Mouse (Mus musculus): Measurements from ENCODE around the gene Gm20388. TPM values are rescaled to one million over a fixed set of nuclear protein-coding genes. Genes with fewer than 3 reads are reported as not detected.

Gm20388 gene
- polyA plus RNA-seq, 2 experiments: 8.5 TPM; not detected in 1

DNA sequence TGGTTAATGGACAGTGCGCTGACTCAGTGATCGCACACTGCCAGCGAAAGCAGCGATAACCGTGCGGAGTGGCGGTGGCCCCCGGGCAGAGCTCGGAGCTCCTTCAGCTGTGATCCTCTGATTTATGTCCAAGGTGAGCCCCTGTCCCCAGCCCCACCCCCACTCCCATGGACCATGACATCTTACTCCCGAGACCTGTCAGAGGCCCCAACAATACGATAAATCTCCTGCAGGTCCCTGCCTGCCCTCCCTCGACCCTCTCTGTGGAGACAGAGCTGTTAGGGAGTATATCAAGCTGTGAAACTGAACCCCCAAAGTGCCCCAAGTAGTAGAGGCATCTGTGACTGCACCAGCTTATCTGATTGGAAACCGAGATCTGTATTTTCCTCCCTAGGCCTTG is 1435.5 kb downstream of the Gm20388 start:
- Histone ChIP-seq H3K4me2 (ENCODE audit: low read depth) (no peak overlapping the region), H3K27ac (no peak overlapping the region), H3K4me3 (ENCODE audit: insufficient read depth in 1 of 2, low read depth in 2 of 2, low read length in 2 of 2) (no peak overlapping the region), H3K4me1 (replicated peaks; ENCODE audit: control insufficient read depth in 2 of 2, insufficient read depth in 2 of 2, low read length in 1 of 2) (peaks cover 0 to 2% of the 10 kb centered on the region in 2 experiments; a peak in 1 of 4 replicates), H3K9me3 (ENCODE audit: control insufficient read depth, low read length) (no peaks in the 10 kb centered on the region), H3K27me3 (ENCODE audit: control insufficient read depth, insufficient read depth, low read length) (no peaks in the 10 kb centered on the region), H3K36me3 (replicated peaks; ENCODE audit: control insufficient read depth, insufficient read depth, low read depth) (no peaks in the 10 kb centered on the region), H3K9ac (replicated peaks) (no peak overlapping the region)
- WGBS (ENCODE audit: insufficient replicate concordance): 75% methylated on average over 13 of the region's 13 CpGs
- DNase-seq (ENCODE audit: low read depth in 3 of 3, low spot score in 3 of 3) (no peak), ATAC-seq (ENCODE audit: insufficient read depth) (no peak)
- TF ChIP-seq EP300 (IDR thresholded peaks at IDR 0.05; ENCODE audit: low read depth) (no peak), CTCF (IDR thresholded peaks at IDR 0.05; ENCODE audit: low read depth) (no peak)

DNA sequence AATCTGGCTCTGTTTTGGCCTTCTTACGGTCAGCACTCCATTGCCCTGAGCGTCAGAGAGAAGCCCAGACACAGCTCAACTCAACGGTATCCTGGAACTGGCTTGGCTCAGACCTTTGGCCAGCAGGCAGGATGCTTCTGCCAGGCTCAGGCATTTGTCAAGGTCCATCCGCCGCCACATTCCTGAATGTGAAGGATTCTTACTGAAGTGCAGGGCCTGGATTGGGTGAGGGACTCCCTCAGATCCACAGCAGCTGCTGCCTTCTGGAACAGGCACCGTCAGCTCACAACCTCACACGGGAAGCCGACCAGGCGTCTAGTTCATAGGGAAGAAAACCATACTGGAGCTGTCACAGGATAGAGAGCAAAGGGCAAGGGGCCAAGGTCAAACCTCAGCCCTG is 1436.2 kb downstream of the Gm20388 start:
- Histone ChIP-seq H3K27ac (no peak overlapping the region), H3K9me3 (ENCODE audit: control insufficient read depth, low read length) (no peaks in the 10 kb centered on the region), H3K4me1 (replicated peaks; ENCODE audit: control insufficient read depth in 2 of 2, insufficient read depth in 2 of 2, low read length in 1 of 2) (peaks cover 0 to 2% of the 10 kb centered on the region in 2 experiments; a peak in 1 of 4 replicates), H3K36me3 (replicated peaks; ENCODE audit: control insufficient read depth, insufficient read depth, low read depth) (no peaks in the 10 kb centered on the region), H3K27me3 (ENCODE audit: control insufficient read depth, insufficient read depth, low read length) (no peaks in the 10 kb centered on the region), H3K4me3 (ENCODE audit: insufficient read depth in 1 of 2, low read depth in 2 of 2, low read length in 2 of 2) (no peak overlapping the region), H3K4me2 (ENCODE audit: low read depth) (no peak overlapping the region), H3K9ac (replicated peaks) (no peak overlapping the region)
- 40% methylated on average over 9 of the region's 9 CpGs for WGBS (ENCODE audit: insufficient replicate concordance)
- TF ChIP-seq EP300 (IDR thresholded peaks at IDR 0.05; ENCODE audit: low read depth): no peak
- TF ChIP-seq CTCF (IDR thresholded peaks at IDR 0.05; ENCODE audit: low read depth): no peak
- ATAC-seq (ENCODE audit: insufficient read depth) (no peak), DNase-seq (ENCODE audit: low read depth in 3 of 3, low spot score in 3 of 3) (no peak)

DNA sequence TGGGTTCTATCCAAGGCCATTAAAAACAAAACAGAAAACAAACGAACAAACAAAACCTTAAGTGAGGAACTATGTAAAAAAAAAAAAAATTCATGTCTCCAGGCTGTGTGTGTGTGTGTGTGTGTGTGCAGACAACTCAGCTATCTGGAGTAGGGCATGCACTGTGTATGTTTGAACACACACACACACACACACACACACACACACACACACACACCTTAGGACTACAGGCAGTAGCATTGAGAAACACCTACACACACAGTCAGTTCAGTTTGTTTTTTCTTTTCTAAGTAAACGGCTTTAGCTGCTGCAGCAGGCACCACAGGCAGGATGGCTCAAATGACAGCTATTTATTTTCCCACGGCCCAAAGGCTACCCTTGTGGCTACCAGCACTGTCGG is 1438.4 kb downstream of the Gm20388 start:
- H3K36me3 ChIP-seq (replicated peaks; ENCODE audit: control insufficient read depth, insufficient read depth, low read depth): no peaks in the 10 kb centered on the region

DNA sequence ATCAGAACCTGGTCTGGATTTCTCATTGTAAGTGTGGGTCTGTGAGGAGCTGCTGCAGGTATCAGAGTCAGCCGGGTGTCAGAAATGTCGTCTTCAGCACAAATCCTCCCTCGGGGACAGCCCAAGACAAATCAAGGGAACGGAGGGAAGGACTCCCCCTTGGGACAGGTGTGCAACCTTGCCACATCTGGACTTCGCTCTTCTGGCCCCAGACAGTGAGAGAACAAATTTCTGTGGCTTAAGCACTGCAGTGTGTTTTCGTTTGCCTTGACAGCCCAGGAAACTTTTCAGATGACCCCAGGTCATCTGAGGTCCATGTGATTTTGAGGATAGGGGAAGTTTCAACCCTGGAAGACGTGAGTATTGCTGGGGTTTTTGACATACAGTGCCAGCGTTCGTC is 1440.2 kb downstream of the Gm20388 start:
- DNase-seq (ENCODE audit: low read depth in 3 of 3, low spot score in 3 of 3) (no peak), ATAC-seq (ENCODE audit: insufficient read depth) (no peak)
- no peaks in the 10 kb centered on the region for H3K9me3 ChIP-seq (ENCODE audit: control insufficient read depth, low read length)
- no peak overlapping the region for H3K9ac ChIP-seq (replicated peaks)
- peaks cover 0 to 2% of the 10 kb centered on the region in 2 experiments; a peak in 1 of 4 replicates for H3K4me1 ChIP-seq (replicated peaks; ENCODE audit: control insufficient read depth in 2 of 2, insufficient read depth in 2 of 2, low read length in 1 of 2)
- H3K4me2 ChIP-seq (ENCODE audit: low read depth): no peak overlapping the region
- TF ChIP-seq EP300 (IDR thresholded peaks at IDR 0.05; ENCODE audit: low read depth): no peak
- H3K27me3 ChIP-seq (ENCODE audit: control insufficient read depth, insufficient read depth, low read length): no peaks in the 10 kb centered on the region
- 48% methylated on average over 9 of the region's 9 CpGs for WGBS (ENCODE audit: insufficient replicate concordance)
- H3K36me3 ChIP-seq (replicated peaks; ENCODE audit: control insufficient read depth, insufficient read depth, low read depth): no peaks in the 10 kb centered on the region
- no peak overlapping the region for H3K4me3 ChIP-seq (ENCODE audit: insufficient read depth in 1 of 2, low read depth in 2 of 2, low read length in 2 of 2)
- no peak overlapping the region for H3K27ac ChIP-seq

More for the DNA sequence above, 1438.4 kb downstream of the Gm20388 start:
- WGBS (ENCODE audit: insufficient replicate concordance): 20% methylated on average over 4 of the region's 4 CpGs
- TF ChIP-seq CTCF (IDR thresholded peaks at IDR 0.05; ENCODE audit: low read depth) (no peak), EP300 (IDR thresholded peaks at IDR 0.05; ENCODE audit: low read depth) (no peak)
- ATAC-seq (ENCODE audit: insufficient read depth) (no peak), DNase-seq (ENCODE audit: low read depth in 3 of 3, low spot score in 3 of 3) (no peak)
- no peak overlapping the region for H3K4me3 ChIP-seq (ENCODE audit: insufficient read depth in 1 of 2, low read depth in 2 of 2, low read length in 2 of 2)
- no peak overlapping the region for H3K4me2 ChIP-seq (ENCODE audit: low read depth)
- no peaks in the 10 kb centered on the region for H3K9me3 ChIP-seq (ENCODE audit: control insufficient read depth, low read length)
- no peak overlapping the region for H3K27ac ChIP-seq
- H3K4me1 ChIP-seq (replicated peaks; ENCODE audit: control insufficient read depth in 2 of 2, insufficient read depth in 2 of 2, low read length in 1 of 2): peaks cover 0 to 2% of the 10 kb centered on the region in 2 experiments; a peak in 1 of 4 replicates
- no peak overlapping the region for H3K9ac ChIP-seq (replicated peaks)
- H3K27me3 ChIP-seq (ENCODE audit: control insufficient read depth, insufficient read depth, low read length): no peaks in the 10 kb centered on the region

DNA sequence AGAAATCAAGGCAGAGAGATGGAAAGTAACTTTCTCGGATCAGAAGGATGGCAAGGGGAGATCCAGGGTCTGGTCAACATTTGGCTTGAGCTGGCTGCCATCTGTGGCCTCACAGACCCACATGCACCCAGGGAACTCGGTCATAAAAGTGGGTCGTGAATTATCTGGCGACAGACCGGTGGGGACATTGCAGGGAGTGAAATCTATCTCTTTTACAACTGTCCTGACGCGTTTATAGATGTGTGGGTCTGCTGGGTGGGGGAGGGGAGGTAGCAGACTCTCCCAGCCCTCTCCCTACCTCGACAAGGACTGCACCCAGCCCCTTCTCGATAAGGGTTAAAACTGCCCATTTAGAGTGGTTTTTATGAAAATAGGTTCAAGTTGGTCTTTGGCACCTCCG is 1444.2 kb downstream of the Gm20388 start:
- ATAC-seq (ENCODE audit: insufficient read depth) (no peak), DNase-seq (ENCODE audit: low read depth in 3 of 3, low spot score in 3 of 3) (no peak)
- Histone ChIP-seq H3K9me3 (ENCODE audit: control insufficient read depth, low read length) (no peaks in the 10 kb centered on the region), H3K27me3 (ENCODE audit: control insufficient read depth, insufficient read depth, low read length) (no peaks in the 10 kb centered on the region), H3K27ac (no peak overlapping the region), H3K9ac (replicated peaks) (no peak overlapping the region), H3K4me2 (ENCODE audit: low read depth) (no peak overlapping the region), H3K4me1 (replicated peaks; ENCODE audit: control insufficient read depth in 2 of 2, insufficient read depth in 2 of 2, low read length in 1 of 2) (no peaks in the 10 kb centered on the region), H3K4me3 (ENCODE audit: insufficient read depth in 1 of 2, low read depth in 2 of 2, low read length in 2 of 2) (no peak overlapping the region), H3K36me3 (replicated peaks; ENCODE audit: control insufficient read depth, insufficient read depth, low read depth) (no peaks in the 10 kb centered on the region)
- 29% methylated on average over 10 of the region's 10 CpGs for WGBS (ENCODE audit: insufficient replicate concordance)
- TF ChIP-seq EP300 (IDR thresholded peaks at IDR 0.05; ENCODE audit: low read depth): no peak
- no peak for TF ChIP-seq CTCF (IDR thresholded peaks at IDR 0.05; ENCODE audit: low read depth)

All from liver, embryonic 14.5 days (tissue).